Mouse (Mus musculus): ENCODE results near the gene Tbc1d2.
"Not testable (repeated sequence)": the region's sequence is repeated elsewhere in the genome, so short reads cannot be mapped to it uniquely, and the experiment has no call there.

Gene Tbc1d2

DNA sequence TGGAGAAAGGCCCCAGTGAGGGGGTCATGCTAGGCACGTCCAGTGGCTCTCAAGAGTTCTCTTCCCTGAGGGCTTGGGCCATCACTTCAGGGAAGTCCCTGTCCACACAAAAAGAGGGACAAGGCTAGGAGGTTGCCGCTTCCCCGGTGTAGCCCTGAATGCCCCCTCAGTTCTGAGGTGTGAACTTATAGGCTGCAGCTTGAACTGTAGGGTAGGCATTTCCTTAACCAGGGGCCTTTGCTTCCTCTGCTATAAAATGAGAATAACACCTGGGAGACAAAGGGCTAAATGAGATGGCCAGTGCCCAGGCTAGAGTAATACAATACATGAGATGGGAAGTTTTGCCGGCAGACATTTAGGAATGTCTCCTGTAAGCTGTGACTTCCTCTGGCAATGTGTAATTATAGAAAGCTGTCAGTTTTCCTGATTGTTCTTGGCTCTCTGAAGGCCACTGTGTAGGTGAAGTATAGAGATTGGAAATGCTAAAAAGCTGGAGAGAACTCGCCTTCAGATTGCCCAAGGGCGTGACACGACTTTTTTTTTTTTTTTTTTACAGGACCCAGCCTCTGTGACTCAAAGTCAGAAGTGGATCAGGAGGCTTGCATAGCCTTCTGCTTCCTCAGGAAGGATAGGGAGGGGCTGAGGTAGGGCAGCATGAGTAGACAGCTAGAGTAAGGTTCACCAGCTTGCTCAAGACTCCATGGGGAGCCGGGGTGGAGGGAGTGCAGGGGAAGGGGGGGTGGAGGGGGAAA, 6.9 kb downstream of the Tbc1d2 start:
- DNase-seq (ENCODE audit: low spot score), result no peak

DNA sequence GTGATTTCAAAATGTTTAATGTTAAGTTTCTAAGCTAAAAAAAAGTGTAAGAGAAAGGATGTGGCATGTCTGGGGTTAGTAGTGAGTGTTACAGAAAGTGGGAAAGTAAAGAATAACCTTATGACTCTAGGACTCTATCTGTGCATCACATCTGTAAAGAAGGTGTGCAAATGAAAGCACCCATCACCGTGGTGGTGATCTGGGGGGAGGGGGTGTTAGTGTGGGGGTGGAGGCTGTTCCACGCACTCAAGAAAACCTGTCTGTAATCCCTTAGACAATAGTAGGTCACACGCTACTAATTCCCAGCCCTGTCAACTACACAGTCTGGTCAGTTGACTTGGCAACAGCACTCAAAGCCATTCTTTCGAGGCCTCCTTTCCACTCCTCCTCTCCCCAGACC, 8.7 kb downstream of the Tbc1d2 start:
- DNase-seq (ENCODE audit: low spot score), result no peak

DNA sequence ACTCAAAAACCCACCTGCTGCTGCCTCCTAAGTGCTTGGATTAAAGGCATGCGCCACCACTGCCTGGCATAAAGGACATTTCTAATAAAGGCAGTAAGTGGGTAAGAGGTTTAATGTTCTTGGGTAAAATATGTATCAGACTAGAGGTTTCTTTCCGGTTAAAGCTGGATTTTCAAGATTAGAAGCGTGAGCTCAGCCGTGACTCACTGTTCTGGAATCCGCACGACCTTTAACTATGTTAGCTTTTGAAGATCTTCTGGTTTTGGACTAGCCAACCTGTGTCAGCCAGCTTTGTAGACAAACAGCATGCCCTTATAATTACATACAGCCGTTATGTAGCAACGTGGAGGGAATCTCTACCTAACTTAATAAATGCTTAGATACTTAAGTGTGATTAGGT, 10.1 kb downstream of the Tbc1d2 start:
- DNase-seq (ENCODE audit: low spot score), result no peak

DNA sequence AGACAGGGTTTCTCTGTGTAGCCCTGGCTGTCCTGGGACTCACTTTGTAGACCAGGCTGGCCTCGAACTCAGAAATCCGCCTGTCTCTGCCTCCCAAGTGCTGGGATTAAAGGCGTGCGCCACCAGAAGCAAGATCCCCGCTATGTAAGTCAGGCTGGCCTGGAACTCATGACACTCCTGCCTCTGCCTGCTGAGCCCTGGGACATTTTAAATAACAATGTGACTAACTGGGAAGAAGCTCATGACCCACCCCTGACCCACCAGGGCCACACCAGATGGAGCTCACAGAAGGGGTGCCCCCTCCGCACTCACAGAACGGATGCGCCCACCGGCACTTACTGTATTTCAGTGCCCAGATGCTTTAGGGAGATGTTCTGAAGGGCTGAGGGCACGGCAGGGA, 12.8 kb downstream of the Tbc1d2 start:
- not testable (repeated sequence) for DNase-seq (ENCODE audit: low spot score)

DNA sequence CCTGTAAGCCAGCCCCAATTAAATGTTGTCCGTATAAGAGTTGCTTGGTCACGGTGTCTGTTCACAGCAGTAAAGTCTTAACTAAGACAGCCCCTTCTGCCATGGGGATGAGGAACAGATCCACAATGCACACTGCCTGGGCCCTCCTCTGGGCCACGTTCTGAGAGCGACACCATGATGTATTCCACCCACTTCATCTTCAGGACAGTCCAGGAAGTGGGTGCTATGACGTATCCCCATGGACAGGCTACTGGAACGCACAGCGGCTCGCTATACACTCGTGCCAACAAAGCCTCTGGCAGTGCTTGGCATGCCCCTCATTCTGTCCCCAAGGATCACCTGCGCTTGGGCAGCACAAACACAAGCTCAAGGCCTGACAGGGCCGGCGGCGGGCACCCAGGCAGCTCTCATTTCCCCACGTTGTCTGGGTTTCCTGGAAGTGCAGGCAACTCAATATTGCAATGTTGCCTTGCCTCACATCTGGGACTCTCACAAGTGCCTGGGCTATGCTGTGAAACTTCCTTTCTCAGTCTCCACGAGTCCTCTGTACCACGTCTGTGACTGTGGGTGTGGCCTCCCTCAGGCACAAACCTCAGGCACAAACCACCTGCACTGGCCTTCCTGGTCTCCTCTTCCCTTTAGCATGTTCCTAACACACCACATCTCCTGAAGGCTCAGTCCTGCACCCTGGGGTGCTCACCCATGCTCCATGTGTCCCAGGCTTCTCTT, 14.1 kb downstream of the Tbc1d2 start:
- DNase-seq (ENCODE audit: low spot score), result no peak

DNA sequence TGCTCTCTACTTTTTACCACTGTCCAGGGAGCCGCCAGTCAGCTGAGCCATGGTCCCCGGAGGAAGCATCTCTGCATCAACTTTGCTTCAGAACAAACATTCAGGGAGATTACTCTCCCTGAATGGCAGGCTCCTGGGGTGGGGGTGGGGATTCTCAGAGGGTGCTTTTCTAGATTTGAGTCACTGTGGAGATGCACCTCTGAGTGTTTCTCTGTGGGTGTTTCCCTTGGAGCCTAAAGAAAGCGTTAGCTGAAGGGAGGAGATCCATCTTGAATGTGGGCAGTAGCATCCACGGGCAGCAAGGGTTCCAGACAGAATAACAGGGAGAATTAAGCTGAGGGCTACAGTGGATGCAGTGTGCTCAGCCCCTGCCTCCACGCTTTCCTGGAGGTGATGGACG, 15.1 kb downstream of the Tbc1d2 start:
- no peak for DNase-seq (ENCODE audit: low spot score)

DNA sequence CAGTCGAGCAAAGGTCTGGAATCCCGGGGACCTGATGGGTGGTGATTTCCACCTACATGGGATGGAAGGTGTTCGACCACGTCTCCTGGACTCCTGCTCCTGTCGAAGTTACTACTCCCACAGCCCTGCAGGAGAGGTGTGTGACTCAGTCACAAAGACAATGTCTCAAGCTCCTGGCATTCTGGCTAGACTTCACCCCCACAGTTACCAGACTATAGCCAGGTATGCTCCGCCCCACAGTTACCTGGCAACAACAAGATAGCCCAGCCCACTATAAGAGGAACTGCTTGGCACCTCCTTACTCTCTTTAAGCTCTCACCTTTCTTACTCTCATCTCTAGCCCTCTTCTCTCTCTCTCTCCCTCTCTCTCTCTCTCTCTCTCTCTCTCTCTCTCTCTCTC, 16.4 kb downstream of the Tbc1d2 start:
- DNase-seq (ENCODE audit: low spot score), result not testable (repeated sequence)

DNA sequence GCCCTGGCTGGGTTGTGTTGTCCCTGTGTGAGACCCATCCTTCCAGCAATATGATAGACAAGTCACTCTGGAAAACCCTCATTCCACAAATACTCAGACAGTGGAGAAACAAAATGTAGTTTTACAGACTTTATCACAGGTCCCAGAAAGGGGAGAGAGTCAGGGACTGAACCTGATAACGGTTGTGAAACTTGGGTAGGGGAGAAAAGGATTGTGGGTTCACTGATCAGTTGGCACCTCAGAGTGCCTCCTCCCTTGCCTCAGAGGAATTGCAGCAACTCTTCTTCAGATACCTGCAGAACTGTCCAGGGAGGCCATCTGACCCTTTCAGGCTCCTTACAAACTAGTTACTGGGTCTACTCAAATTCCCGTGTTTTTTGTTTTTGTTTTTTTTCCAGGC, 17.5 kb downstream of the Tbc1d2 start:
- DNase-seq (ENCODE audit: low spot score), result no peak

DNA sequence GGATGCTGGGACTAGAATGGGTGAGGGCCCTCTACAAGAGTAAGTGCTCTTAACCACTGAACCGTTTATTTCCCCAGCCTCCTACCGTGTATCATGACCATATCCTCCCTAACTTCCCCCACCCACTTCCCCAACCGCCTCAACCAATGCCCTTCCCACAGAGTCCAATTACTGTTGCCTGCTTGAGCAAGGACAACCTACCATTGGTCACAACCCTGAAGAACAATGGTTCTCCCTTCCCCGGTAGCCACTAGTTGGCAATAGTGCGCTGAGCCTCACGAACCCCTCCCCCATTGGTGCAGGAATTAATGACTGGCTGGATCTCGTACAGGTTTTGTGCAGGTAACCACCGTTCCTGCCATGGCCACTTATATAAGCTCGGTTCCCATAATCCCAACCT, 19.6 kb downstream of the Tbc1d2 start:
- no peak for DNase-seq (ENCODE audit: low spot score)

DNA sequence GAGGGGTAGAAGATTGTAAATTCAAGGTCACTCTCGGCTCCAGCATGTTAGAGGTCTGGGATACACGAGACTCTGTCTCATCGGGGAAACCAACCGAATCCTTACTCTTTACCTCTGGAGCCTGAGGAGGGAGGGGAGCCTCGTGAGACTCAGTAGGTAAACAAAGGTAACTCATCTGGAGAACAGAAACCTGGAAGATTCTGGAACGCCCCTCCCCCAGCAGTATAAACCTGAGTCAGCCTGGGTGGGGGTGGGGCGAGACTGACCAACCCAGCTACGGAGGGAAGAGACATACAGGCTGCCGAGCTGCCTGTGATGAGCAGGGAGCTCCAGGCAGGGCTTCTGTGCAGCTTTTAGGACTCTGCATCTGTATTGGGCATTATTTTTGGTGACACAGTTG, 21.1 kb downstream of the Tbc1d2 start:
- DNase-seq (ENCODE audit: low spot score), result no peak

DNA sequence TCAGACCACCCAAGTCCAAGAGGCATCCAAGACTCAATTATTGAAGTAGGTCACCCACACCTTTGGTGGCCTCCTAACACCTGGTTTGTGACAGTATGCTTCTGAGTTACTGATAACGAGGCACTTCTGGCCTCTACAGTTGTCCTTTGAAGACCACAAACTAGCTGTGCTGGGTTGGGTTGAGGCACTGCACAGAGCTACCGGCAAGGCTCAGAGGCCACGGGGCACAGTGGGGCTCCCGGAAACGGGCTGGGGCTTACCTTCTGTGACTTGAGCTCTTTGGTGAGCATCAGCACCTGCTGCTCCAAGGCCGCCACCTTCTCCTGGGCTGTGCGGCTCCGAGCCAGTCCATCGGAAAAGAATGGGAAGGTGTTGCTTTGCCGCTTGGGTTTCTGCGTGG, 21.9 kb downstream of the Tbc1d2 start:
- no peak for DNase-seq (ENCODE audit: low spot score)

DNA sequence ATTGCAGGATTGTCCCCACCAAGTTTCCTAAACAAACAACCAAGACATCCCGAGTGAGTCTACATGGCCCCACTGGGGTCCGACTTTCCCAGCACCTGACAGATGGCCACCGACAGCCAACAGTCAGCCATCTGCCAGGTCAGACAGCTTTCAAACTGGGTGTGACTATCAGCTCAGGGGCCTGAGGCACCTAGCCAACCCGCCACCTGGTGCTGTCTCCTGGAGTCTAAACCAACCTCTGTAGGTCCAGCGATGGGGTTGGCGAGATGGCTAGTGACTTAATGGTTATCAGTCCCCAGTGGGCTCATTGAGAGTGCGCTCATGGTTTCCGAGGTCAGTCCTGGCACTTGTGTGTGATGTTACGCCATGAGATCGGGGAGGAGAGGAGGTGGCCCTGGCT, 24.9 kb downstream of the Tbc1d2 start:
- no peak for DNase-seq (ENCODE audit: low spot score)

DNA sequence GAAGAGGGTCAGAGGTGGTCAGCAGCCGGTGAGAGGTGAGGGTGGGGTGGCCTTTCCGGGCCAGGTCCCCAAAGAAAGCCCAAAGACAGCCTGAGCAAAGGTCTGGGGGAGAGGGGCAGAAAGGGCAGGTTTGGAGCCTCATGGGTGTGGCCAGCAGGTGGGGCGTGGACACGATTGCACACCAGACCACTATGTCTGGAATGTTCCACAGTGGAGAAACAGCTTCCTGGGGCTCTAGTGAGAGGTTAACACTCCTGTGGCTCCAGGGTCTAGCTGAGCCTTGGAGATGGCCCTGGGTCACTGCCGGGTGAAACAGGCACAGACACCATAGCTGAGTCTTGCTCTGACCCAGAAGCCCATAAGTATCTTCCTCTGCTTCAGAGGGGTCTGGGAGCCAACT, 27.0 kb downstream of the Tbc1d2 start:
- no peak for DNase-seq (ENCODE audit: low spot score)

DNA sequence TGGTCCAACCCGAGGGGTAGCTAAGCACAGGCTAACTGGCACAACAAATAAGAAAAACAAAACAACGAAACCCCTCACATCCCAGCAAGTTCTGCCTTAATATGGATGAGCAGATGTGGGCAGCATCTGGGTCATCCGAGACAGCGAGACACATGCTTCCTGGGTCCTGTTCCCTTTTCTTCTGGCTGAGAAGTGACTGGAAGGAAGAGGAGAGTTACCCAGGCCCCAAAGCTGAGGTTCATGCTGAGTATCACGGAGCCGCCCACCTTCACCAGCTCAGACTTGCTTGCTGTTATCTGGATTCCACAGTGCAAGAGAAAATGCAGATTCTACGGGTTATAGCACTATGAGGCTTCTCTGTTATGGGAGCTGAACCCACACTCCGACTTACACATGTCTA, 29.1 kb downstream of the Tbc1d2 start:
- DNase-seq (ENCODE audit: low spot score), result no peak

DNA sequence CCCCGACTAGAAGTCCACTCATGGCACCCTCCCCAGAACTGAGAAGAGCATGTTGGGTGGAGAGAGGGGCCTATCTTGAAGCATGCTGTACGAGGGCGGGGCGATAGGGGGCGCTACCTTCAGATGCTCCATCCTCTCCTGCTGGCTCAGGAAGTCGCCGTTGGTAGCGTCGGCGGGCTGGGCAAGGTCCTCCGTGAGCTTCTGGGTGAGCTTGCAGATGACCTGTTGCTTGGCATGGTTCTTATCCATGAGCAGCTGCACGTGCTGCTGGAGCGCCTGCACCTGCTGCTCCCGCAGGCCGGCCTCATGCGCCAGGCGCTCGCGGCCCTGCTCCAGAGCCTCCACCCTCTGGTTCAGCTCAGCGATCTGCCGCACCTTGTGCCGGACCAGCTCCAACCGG, 29.7 kb downstream of the Tbc1d2 start:
- DNase-seq (ENCODE audit: low spot score), result peak; percentile 32

DNA sequence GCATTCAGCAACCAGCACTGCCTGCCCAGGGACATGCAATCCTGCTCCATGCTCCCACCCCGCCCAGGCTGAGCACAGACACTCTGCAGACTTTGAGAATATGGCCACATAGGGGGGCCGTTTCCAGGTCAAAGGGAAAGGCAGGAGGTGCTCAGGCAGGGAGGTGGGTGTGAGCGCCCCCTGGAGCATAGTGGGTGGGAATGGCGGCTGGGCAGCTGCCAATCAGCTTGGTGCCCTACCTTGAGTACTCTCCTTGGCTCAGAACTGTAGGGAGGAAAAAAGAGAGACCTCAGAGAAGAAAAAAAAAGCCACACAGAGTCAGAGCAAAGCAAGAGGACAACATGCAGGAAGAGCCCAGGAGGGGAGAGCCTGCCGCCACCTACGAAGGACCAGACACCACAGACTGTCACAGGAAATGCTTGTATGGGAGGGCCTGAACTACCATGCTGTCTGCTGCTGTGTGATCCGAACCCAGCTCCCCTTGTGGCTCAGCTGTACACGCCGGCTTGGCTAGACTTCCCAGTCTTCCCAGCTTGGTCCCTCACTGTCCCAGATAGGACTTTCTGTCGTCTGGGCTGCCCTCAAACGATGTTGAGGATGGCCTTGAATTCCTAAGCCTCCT, 31.7 kb downstream of the Tbc1d2 start:
- no peak for DNase-seq (ENCODE audit: low spot score)

DNA sequence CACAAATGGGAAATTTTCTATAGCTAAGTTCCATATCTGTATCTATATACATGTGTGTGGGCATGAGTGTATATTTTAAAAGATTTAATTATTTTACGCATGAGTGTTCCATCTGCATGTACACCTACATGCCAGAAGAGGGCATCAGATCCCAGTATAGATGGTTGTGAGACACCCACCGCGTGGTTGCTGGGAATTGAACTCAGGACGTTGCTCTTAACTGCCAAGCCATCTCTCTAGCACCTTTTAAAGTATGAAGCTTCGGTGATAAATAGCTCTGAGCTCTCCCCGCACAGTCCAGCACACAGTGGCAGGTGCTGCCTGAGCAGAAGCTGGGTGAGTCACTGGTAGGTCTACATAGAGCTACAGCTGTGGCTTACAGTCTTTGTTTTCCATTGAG, 32.6 kb downstream of the Tbc1d2 start:
- no peak for DNase-seq (ENCODE audit: low spot score)

DNA sequence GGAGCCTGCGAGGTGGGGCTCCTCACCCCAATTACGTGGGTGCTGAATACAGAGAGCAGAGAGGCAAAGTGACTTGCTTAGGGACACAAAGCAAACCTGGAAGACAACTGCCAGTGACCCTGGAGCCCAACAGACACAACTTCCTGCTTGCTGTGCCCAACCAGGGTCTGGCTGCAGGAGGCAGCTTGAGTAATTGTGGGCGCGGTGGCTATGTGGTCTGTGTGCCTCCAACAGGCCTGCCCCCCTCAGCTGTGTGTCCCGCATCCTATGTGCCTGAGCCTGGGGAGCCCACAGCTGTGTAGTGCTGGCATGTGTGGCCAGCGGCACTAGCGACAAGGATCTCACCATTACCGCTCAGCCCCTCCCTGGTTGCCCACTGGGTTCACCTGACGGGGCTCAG, 35.4 kb downstream of the Tbc1d2 start:
- DNase-seq (ENCODE audit: low spot score), result no peak

DNA sequence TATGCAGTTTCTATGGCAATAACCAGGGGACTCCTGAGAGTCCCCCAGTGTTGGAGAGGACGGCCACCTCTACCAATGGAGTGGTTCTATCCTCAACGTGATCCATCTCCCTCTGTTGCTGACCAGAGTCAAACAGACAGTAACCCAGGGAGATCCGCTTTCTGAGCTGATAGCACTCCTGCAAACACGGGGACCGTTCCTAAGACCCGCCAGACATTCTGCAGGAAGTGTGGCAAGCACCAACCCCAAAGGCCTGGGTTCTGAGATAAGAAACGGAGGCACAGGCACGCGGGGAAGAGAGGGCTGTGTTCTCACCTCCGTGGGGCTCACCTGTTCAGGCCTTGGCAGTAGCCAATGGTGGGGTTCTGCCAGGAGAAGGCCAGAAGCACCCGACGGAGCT, 36.4 kb downstream of the Tbc1d2 start:
- no peak for DNase-seq (ENCODE audit: low spot score)

DNA sequence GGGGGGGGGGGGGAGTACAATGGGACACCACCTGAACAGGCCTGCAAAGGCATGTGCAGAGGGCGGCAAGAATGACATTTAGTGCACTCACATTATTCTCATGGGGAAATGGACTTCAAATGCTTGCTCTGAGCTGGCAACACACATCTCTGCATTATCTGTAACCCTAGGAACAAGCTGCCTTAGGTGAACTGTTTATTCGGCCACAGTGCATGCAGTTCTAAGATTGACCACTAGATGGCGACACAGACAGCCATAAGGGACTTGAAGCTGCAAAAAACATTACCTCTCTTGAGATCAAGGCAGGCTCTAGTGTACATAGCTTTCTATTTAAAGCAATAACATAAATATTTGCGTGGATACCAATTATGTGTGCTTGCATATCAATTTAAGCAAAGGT, 38.8 kb downstream of the Tbc1d2 start:
- peak; percentile 81 for DNase-seq (ENCODE audit: low spot score)

DNA sequence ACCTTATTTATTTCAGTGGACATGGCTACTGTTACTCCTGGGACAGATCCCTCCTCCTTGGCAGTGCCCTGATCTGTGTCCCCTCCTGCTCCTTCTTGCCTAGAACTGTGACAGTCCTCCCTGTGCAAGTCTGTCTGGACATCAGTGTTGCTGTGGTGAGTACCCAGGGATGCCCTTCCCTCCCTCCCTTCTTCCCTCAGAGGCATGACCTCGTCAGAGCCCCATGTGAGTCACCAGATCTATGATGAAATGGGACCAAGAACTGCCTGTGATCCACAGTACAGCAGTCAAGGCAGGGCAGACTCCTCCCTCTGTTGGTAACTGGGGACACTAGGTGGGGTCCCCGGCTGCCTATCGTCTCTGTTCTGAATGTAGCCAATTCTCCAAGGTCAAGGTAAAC, 42.4 kb downstream of the Tbc1d2 start:
- peak; percentile 7 for DNase-seq (ENCODE audit: low spot score)

DNA sequence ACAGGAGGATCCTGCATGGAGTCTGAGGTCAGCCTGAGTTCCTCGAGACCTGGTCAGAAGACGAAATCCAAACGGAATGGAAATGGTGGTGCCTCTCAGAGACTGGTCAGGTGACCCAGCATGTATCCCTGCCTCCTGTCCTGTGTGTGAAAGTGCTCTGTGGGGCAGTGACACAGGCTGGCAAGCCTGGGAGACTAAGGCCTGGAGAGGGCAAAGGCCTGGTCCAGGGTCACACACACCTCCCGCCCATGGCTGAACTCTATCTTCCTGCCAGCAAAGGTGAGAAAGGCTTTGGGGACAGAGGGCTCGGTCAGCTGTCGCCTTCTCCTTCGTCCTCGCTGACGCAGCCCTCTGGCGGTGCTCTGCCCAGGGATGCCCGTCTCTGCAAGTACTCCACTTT, 44.6 kb downstream of the Tbc1d2 start:
- DNase-seq (ENCODE audit: low spot score), result no peak

DNA sequence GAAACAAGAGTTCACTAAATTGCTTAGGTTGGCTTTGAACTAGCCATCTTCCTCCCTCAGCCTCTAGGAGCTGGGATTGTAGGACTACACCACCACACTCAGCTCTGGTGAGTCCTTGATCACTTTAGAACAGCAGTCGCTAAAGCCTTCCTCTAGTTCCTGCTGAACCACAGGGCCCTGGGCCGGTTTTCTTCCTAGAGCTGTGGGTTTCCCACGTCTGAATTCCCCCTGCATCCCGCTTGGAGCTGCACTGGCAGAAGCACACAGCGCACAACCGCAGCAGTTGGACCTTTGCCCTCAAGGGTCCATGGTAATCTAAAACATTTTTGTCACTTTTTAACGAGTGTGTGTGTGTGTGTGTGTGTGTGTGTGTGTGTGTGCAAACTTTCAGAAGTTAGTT, 47.3 kb downstream of the Tbc1d2 start:
- no peak for DNase-seq (ENCODE audit: low spot score)
